Mouse (Mus musculus) cerebellum, adult (tissue): ENCODE measurements at regions not wholly inside any gene's neighbourhood (a gene's known extent, or its start where the extent isn't known, plus 50 kb on each side); places are given as distances from the start of the nearest gene placed in this dataset.
"Not testable (repeated sequence)": the region's sequence is repeated elsewhere in the genome, so short reads cannot be mapped to it uniquely, and the experiment has no call there.

Source experiments
- ATAC-seq: cut with Nextera tagmentation; 2 replicates; pipeline ENCODE4 v1.9.2; 2017; ENCODE audit warnings: mild to moderate bottlenecking, moderate library complexity, mixed read lengths; ENCODE audit not compliant: insufficient number of reproducible peaks, low FRiP score, low TSS enrichment

DNA sequence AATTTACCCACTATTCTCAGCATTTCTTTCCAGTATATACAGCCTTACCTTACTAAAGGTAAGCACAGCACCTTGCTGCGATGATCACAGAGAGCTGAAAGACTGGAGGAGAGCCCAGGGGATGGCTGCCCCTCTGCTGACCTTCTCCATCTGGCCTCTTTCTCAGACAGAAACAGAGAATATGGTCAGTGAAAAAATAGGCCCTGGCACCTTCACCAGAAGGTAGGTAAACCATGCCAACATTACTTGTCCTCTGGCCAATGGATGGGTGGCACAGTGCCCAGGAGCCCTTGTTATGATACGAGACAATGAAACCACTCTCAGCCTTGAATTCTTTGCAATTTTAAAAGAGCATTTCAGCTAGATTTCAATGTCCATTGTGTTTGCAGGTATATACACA lies 817.8 kb downstream of the Gm9195 start:
- ATAC-seq = peak; percentile 95

DNA sequence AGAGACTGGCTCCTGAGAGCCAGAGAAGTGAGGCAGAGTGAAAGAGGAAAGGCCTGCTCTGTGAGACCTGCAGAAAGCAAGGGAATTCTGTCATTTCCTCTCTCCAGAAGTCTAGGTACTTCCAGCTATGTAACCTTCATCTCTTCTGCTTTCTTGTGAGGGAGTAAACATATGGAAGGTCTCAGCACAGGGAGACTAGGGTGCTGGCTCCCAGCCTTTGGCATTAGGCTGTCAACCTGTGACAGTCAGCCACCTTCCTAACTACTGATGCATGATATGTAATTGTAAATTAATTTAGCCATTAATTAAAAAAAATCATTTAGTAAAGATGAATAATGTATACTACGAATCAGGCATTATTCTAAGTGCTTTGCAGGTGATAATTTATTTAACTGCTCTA lies 819.2 kb downstream of the Gm9195 start:
- no peak for ATAC-seq

DNA sequence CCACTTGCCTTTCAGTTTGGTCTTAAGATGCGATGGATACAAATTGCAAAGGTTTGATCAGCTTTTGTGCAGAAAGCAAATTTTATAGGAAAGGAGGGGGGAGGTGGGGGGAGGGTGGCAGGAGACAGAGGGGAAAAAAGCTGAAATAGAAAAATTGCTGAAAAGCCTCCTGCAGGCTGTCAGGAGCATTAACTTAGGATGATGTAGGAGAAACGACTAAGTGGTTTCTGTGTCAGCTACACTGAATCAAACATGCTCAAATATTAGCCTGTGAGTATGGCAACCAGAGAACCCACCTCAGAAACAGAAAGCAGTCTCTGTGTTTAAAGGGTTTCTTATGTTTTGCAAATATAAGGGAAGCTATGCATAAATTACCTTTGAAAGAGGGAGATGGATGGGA lies 819.6 kb downstream of the Gm9195 start:
- no peak for ATAC-seq

DNA sequence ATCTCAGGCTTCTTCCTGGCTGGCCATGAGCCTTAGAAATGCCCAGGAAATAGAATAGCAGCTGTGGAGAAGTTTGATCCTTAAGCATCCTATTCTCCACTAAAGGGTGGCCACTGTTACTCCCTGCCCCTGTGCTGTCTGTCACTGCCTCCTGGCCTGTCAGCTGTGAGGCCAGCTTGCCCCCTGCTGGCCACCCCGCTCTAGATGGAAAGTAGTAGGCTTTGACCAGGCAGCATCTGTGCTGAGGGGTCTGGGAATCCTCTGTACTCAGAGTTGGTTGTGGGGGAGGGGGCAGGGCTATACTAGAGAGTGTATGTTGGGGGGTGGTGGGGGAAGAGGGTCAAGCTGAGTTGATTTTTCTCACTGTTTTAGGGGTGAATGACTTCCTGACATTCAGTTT lies 821.2 kb downstream of the Gm9195 start:
- no peak for ATAC-seq

DNA sequence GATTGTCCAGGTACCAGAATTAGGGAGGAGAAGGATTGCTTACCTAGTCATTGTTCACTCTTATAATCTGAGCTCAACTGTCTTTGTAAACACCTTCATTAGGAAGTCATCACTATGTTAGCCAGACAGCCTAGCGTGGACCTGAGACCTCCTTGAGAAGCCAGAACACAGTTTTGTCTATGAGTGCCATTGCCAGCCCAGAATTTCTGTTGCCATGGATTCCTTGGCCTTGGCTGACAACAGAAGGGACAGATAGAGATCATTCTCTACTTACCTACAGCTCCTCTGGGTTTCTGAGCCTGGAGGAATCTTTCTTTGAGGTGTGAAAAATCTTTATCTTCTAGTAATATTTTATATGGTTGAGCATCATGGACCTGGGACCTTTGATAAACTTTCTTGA lies 825.0 kb downstream of the Gm9195 start:
- ATAC-seq = no peak

DNA sequence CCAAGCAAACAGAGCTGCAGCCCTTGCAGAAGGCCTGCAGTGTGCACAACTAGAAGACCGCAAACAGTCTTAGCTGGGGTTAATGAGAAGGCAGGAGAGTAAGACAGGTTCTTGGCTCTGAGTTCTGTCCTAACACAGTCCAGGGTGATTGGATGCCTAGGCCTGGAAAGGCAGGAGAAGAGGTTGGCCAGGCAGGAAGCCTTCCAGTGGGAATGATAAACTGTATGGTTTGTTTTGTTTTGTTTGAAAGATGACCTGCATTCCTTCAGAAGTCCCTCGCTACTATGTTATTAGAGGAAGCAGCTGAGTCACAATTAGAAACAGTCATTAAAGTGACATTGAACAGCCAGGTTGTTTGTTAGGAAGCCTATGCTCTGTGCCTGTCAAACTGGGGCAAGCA lies 831.5 kb downstream of the Gm9195 start:
- no peak for ATAC-seq

DNA sequence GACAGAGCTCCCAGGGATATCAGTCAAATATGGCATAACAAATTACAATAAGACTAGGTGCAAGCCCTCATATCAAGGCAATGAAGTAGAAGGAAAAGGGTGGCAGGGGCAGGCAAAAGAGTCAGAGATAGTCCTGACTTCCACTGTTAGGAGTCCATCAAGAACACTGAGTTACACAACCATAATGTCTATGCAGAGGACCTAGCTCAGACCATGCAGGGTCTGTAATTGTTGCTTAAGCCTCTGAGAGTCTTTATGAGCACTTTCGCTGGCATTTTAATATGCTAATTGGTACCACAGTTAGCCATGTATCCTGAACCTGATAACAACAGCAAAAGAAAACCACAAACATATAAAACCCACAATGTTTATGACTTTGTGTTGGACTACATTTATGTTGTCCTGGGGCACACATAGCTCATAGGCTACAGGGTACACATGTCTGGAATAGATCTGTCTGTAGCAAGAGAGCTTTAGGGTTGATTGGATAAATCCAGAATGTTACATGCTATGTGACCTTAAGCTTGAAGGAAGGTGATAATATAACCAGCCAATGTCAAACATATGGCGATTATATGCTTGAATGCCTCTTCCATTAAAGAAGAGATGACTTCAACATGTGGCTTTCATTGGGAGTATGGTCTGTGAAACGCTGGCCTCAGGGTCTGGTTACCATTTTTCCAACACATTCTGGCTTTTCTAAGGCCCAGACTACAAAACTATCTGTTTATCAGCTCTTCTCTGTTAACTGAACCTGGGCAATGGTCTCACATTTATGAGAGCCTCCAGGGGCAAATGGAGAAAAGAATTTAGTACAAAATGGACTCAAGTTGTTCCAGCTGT lies 836.6 kb downstream of the Gm9195 start:
- no peak for ATAC-seq

DNA sequence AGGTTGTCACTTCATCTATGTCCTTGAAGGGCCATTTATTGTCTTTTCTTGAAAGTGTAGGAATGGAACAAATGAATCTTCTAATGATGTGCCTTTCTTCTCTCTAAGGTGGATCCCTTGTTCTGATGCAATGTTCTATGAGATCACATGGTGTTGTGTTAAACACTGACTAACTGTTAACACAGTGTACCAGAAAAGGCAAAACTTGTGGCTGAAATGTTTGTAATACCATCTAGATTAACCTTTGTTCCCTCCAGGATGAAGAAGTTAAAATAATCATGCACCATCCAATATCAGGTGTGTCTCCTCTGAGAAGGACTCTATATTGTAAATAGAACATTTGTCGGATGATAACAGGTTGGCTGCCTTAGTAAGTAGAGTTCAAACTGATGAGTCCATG lies 849.1 kb downstream of the Gm9195 start:
- ATAC-seq = no peak

DNA sequence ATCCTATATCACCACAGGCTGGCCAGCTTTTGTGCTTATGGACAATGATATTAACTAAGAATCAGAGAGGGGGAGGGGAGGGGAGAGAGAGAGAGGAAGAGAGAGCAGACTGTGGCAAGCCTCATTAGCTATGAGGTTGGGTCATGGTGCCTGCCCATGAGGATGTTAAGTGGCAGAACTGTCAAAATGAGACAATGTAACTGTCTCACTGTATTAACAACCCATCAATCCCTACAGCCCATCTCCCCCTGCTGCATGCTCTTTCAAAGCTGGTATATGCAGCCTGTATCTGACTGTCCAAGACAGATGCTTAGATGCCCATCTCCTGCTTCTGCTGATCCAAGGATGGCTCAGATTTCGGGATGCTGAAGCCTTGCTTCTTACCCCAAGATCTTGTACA lies 852.6 kb downstream of the Gm9195 start:
- no peak for ATAC-seq

DNA sequence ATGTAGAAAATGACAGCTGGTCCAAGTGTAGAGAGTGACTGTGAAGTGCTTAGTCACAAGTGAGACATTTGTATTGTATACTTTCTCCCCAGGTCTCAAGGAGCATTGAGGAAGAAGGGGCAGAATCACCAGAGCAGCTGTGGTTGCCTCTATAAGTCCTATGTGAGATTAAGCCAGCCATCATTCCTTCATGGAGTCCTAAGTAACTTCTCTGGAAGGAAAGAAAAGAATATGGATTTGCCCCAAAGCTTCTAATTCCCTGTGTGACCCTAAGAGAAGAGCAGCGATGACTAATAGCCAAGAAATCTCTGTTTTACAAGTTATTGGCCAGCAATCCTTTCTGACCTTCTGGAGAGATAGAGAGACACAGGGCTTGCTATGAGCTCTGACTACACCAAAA lies 856.5 kb downstream of the Gm9195 start:
- ATAC-seq = no peak

DNA sequence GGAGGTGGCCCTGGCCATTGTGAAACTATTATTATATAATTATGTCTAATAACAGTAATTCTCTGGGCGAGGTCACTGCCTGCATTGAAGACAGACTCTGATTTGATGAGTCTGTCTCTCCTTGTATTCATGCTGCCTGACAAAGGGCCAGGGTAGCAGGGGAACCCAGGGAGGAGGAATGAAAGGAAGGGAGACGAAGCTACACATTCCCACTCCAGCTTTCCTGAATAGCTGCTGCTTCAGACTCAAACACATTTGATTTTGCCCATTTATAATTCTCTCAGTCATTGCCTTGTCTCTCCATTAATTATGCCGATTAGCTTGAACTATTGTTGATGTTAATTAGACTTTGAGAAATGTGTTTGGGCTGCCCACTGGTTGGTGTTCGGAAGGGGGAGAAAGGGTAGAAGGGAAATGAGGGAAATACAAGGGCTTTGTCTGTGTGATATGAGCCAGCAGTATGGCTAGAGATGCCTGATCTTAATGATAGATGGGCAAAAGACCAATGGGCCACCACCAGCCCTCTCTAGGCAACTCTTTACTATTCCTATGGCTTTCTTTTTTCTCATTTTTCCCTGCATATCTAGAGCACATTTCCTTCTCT lies 881.8 kb downstream of the Gm9195 start:
- no peak for ATAC-seq

DNA sequence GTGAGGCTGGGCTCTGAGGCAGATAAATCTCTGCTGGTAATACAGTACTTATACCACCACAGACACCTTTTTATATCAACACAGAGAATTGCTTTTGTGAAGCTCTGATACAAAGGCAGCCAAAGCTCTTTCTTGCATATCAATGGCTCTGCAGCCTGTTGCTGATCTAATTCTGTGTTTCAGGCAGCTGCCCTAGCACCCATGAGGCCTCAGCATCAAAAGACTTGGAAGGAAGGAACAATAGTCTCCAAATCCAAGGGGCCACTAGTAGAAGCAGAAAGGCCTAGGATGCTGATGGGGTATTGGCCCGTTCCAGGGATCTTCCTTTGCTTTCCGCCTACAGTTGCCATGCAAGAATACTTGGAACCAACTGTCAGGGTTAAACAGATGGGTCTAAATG lies 887.9 kb downstream of the Gm9195 start:
- no peak for ATAC-seq

DNA sequence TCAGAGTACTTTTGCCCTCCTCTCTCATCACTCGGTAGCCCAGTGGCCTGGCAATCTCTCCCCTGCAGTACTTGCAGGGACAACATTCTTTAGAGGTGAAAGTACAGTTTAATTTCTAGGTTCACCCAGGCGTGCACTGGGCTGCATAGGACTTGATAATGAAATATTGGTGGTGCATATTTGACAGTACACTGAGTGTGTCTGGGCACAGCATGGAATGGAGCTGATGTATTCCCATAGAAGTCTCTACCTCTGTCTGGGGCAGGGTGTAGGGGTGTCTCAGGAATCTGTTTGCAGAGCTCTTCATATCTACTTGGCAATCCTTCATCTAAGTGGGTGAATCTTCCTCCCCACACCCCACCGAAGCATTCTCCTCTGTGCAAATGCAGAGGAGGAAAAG lies 893.8 kb downstream of the Gm9195 start:
- no peak for ATAC-seq

DNA sequence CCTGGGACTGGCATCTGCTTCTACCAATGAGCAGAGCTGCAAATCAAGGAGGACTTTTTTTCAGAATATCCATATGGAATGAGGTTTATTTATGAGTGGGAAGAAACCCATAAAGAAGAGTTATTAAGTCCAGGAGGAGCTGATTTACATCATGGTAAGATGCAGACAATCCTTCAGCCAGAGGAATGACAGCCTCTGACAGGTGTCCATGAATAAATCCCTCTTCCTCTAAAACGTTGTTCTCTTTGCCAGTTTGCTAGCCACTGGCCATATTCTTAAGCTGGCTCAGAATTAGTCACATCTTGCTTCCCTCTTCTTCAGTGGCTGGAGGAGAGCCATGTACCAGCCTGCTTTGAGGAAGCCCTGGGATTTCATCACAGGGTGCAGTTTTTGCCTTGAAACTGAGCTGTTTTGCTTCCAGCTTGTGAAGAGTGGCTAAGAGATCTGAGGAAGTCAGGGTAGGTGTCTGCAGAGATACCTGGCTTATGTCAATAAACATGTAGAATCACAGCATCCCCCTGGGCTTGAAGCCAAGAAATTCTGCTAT lies 902.9 kb downstream of the Gm9195 start:
- ATAC-seq = no peak

DNA sequence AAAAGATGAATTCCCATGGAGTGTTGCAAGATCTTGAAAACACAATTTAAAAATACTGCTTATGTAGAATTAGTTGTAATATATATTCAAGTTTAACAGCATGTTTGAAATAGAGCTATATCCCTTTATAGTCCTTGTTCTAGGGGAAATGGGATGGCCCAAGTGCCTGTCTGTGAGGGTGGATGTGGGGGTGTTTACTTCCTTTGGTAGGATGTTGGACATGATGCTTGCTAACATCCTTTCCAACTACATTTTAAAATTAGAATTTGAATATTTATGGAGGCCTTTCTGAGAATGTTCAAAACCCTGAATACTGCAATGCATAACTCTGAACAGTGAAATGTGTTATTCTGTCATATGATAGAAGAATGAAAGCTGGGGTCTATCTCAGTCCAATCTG lies 903.6 kb downstream of the Gm9195 start:
- ATAC-seq = no peak

DNA sequence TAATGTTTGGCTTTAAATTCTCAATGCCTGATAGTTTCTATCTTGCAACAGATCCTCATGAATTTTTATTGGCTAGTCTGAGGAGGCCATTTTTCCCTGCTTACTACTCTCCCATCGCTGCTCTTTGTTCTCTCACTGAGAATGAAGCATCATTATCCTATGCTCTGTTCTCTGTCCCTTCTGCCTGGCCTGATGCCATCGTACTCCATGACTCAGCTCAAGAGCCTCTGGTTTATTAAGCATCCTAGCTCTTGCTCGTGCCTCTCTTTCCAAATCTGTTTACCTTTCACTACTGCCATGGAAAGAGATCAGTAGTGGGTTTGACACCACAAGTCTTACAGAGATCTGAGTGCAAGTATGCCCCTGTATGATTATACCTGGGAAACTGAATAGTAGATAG lies 926.8 kb downstream of the Gm9195 start:
- ATAC-seq = no peak

DNA sequence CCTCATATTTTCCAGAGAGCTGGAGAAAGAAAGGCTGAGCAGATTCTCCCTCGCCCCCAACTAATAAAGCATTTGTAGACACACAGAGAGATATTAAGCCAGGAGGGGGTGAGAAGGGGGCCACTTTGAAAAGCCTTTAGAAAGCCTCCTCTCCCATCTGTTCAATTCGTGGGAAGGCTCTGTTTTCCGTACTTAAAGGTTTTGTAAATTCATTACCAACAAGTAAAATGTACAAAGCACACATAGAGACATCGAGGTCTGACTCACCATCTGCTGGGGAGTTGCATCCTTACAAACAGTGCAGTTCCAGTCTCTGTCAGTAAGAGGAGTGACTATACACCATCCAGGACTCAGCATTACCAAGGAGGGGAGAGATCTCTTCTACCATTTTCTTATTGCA lies 929.7 kb downstream of the Gm9195 start:
- ATAC-seq = no peak

DNA sequence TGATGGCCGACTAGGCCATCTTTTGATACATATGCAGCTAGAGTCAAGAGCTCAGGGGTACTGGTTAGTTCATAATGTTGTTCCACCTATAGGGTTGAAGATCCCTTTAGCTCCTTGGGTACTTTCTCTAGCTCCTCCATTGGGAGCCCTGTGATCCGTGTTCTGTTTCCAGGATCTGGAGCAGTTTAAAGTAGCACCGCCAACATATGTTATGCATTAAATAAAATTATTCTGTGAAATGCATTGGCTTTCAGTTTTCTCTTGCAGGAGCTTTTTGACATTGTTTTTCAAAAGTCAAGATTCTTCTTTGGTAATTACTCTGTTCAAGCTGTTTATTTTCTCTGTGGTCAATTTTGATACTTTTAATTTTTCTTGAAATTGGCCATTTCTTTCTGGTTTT lies 937.3 kb downstream of the Gm9195 start:
- not testable (repeated sequence) for ATAC-seq

DNA sequence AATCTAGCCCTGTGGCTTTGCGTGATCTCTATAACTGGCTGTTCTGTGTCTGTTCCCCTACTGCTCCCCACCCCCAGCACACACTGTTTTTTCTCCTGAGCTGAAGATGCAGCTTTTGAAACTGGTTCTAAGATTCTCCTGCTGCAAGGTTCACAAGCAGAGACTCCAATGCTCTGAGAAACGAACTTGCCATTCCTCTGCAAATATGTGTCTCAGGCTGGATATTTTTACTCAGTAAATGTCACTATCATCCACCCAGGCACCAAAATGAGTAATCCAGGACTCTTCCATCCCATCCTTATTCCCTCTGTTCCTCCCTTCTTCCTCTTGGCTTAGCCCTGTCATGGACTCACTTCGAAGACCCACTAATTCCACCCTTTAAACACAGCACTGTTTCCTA lies 943.9 kb upstream of the Fam160b2 start:
- no peak for ATAC-seq

DNA sequence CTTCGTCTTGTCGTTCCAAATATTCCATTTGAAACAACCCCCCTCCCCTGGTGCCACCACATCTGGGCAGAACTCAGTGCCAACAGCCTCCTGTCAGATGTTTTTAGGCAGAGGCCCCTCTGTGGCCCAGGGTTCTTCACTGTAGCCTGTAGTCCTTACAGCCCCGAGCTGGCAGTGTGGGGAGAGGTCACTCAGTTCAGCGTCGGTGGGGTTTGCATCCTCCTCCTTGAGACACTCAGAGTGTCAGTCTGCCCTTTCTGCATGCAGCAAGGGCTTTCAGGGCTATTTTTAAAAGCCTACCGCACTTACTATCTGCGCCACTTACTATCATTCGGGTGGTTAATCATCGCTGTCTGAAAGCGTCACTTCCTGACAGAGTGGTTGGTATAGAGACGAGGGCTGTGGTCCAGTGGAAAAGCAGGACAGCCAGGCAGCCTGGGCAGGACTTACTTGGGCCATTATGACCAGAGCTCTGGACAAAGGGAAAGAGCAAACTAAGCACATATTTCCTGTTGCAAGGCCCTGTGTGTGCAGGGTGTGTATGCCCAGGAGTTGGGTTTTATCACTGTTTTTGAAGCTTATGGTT lies 932.5 kb upstream of the Fam160b2 start:
- no peak for ATAC-seq

DNA sequence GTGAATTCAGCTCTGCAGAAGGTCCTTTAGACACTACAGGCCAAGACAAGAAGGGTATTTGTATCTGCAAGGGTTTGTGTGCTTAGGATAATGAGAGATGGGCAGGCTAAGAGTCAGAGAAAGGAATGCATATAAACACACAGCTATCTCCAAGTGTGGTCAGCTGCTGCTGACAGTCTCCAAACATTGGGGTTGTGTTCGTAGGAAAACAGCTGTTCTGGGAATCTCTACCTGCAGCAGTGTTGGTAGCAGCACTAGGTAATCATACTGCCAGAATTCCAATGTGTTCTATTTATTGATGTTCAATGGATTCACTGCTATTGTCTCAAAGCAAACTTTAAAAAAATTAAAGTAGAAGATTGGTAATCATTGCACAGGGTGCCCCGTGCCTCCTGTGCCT lies 931.7 kb upstream of the Fam160b2 start:
- ATAC-seq = no peak

DNA sequence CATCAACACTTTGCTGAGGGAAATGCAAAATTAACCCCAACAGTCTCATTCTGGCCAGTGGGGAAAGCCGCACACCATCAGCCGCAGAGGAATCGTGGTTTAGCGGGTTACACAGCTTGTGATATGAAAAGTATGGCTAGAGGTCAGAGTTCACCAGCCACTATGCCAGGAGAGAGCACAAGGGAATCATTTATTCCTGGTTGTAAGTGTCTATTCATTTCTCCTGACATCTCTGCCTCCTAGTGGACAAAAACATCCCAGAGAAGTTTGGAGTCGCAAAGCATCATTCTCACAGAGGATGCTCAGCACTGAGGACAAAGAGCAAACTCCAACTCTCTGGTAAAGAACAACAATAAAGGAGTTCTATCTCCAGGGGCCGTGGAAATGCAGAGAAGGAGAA lies 930.8 kb upstream of the Fam160b2 start:
- ATAC-seq = no peak
